Mouse (Mus musculus) intestine, postnatal 0 days (tissue): ENCODE data around the gene Fez2. TPM values are rescaled to one million over a fixed set of nuclear protein-coding genes. Genes with fewer than 3 reads are reported as not detected.

ENCODE experiments used
- ATAC-seq: fragments of 200-750 bp; cut with Nextera tagmentation; 2 replicates; pipeline ENCODE4 v1.8.0; 2017; ENCODE audit warnings: mild to moderate bottlenecking, moderate TSS enrichment, moderate library complexity
- H3K27ac ChIP-seq: fragments of 300-500 bp; sonication (generic); 2 replicates; pipeline ENCODE4 v1.5.1; 2014; ENCODE audit warnings: mild to moderate bottlenecking, low read depth, low read length, moderate library complexity
- H3K27me3 ChIP-seq: fragments of 300-500 bp; sonication (generic); replicated peaks from 2 replicates; pipeline ENCODE4 v1.6.1; 2014; ENCODE audit warnings: low read length, mixed read lengths; ENCODE audit not compliant: control insufficient read depth, insufficient read depth
- H3K36me3 ChIP-seq: fragments of 300-500 bp; sonication (generic); 2 replicates; pipeline ENCODE4 v1.6.1; 2014; ENCODE audit warnings: mild to moderate bottlenecking, moderate library complexity; ENCODE audit not compliant: control insufficient read depth, insufficient read depth
- H3K4me1 ChIP-seq: fragments of 300-500 bp; sonication (generic); replicated peaks from 2 replicates; pipeline ENCODE4 v1.6.1; 2014; ENCODE audit warnings: antibody characterized with exemption, low read length, mixed read lengths; ENCODE audit not compliant: control insufficient read depth, insufficient read depth
- H3K4me2 ChIP-seq: fragments of 300-500 bp; sonication (generic); replicated peaks from 2 replicates; pipeline ENCODE4 v1.6.1; 2014; ENCODE audit warnings: low read depth, mild to moderate bottlenecking, moderate library complexity
- H3K4me3 ChIP-seq: fragments of 300-500 bp; sonication (generic); 2 replicates; pipeline ENCODE4 v1.5.1; 2014; ENCODE audit warnings: low read depth, low read length
- H3K9ac ChIP-seq: fragments of 300-500 bp; sonication (generic); 2 replicates; pipeline ENCODE4 v1.6.1; 2014; ENCODE audit warnings: mild to moderate bottlenecking, low read depth, low read length
- H3K9me3 ChIP-seq: fragments of 300-500 bp; sonication (generic); 2 replicates; pipeline ENCODE4 v1.6.1; 2016; ENCODE audit warnings: mixed run types; ENCODE audit not compliant: control insufficient read depth
- CTCF ChIP-seq: sonication (generic); IDR thresholded peaks from 2 replicates; pipeline ENCODE4 v1.5.1; 2016; ENCODE audit warnings: low read depth, mild to moderate bottlenecking, control low read depth, antibody characterized with exemption, moderate library complexity
- WGBS: fragments of 180-500 bp; shearing (Covaris S2); extraction: QIAGEN DNeasy Blood & Tissue Kit; methylation state at CpG from one replicate; pipeline ENCODE4 v1.1.7; 2014; 5-methylcytosine and 5-hydroxymethylcytosine counted together
- polyA plus RNA-seq: library from polyadenylated mRNA; unstranded; fragments of >200 nt; fragmentation: Nextera tagmentation; extraction: Ambion mirVana; gene quantifications from 2 replicates; pipeline ENCODE4 v1.2.1, GENCODE M21; 2015

Fez2 gene
- polyA plus RNA-seq, 1 experiment from 2014 or later: 59.4 TPM

DNA sequence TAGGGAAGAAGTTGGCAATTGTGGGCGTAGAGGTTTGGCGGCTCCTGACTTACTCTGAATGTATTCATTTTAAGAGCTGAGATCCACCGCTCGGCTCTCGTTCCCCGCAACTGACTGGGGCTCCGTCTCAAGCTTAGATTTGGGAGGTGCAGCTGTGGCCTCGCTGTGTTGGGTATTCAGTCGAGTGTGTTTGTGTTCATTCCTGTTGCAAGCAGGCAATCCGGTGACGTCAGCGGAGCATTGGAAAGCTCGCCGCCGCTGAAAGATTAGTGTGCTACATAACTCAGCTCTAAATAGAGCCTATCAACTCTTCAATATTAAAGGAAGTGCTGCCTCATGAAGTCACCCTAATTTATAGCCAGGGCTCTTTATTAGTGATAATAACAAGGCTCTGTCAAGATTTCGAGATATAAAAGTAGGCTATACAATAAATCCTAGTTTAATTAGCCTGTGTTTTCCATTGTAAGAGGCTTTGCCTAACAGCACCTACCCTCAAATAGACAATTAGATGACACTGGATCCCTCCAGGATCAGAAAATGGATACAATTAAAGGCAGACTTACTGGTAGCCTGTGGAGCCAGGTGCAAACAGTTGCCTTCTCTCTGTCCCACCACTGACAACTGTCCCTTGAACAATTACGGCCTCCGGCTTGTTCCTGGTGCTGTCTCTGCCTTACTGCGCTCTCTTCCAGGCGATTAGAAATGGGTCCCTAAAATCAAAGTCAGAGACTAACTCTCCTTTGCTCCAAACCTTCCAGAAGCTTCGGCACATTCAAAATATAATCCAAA lies 36.4 kb upstream of the Fez2 start:
- H3K9ac ChIP-seq: no peak overlapping the region
- no peaks in the 10 kb centered on the region for H3K4me1 ChIP-seq
- WGBS: 84% methylated on average over 21 of the region's 21 CpGs
- H3K4me3 ChIP-seq: no peak overlapping the region
- H3K27ac ChIP-seq: no peak overlapping the region
- H3K36me3 ChIP-seq: no peaks in the 10 kb centered on the region
- ATAC-seq: no peak
- TF ChIP-seq CTCF: no peak
- no peak overlapping the region for H3K4me2 ChIP-seq
- H3K9me3 ChIP-seq: no peaks in the 10 kb centered on the region
- no peaks in the 10 kb centered on the region for H3K27me3 ChIP-seq

- Histone ChIP-seq H3K9ac (no peak overlapping the region), H3K9me3 (no peaks in the 10 kb centered on the region), H3K27ac (no peak overlapping the region), H3K36me3 (no peaks in the 10 kb centered on the region), H3K4me2 (no peak overlapping the region), H3K4me1 (no peaks in the 10 kb centered on the region), H3K27me3 (no peaks in the 10 kb centered on the region), H3K4me3 (no peak overlapping the region)
- TF ChIP-seq CTCF: no peak
- ATAC-seq: no peak
- WGBS: 92% methylated on average over 5 of the region's 5 CpGs
These were observed 35.6 kb upstream of the Fez2 start for GRCm38 (mm10) chr17:78453529-78453928.

- no peak for TF ChIP-seq CTCF
- H3K4me2 ChIP-seq: no peak overlapping the region
These were observed 33.9 kb upstream of the Fez2 start for GRCm38 (mm10) chr17:78451886-78452285.

DNA sequence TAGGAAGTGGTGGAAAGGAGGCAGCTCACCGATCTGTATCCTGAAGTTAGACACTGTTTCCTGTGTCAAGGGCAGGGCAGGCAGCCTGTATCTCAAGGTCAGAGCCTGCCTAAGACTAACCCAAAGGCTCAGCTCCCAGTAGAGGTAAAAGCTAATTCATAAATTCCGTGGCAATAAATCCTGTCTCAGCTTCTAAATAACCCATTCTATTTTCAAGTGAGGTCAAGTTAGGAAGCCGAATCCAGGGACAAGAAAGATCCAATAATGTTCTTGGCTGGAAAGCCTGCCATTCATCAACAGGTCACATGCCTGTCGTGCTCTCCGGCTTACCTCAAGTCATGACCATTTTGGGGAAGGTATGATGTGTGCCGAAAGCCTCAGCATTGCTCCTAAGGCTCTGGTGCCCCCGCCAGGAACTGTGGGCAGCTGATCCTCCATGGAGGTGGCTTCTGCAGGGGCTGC lies 33.4 kb upstream of the Fez2 start:
- peak; percentile 34 for TF ChIP-seq CTCF
- Histone ChIP-seq H3K36me3 (no peaks in the 10 kb centered on the region), H3K9me3 (no peaks in the 10 kb centered on the region), H3K27me3 (no peaks in the 10 kb centered on the region), H3K4me3 (no peak overlapping the region), H3K27ac (no peak overlapping the region), H3K4me1 (no peaks in the 10 kb centered on the region), H3K9ac (no peak overlapping the region), H3K4me2 (no peak overlapping the region)
- 56% methylated on average over 7 of the region's 7 CpGs for WGBS
- ATAC-seq: no peak

More at GRCm38 (mm10) chr17:78451886-78452285, 33.9 kb upstream of the Fez2 start:
- Histone ChIP-seq H3K4me3 (no peak overlapping the region), H3K27ac (no peak overlapping the region), H3K27me3 (no peaks in the 10 kb centered on the region), H3K9ac (no peak overlapping the region), H3K36me3 (no peaks in the 10 kb centered on the region), H3K4me1 (no peaks in the 10 kb centered on the region), H3K9me3 (no peaks in the 10 kb centered on the region)
- 74% methylated on average over 6 of the region's 6 CpGs for WGBS
- no peak for ATAC-seq

- Histone ChIP-seq H3K9me3 (no peaks in the 10 kb centered on the region), H3K36me3 (no peaks in the 10 kb centered on the region), H3K4me2 (no peak overlapping the region), H3K27ac (no peak overlapping the region), H3K9ac (no peak overlapping the region), H3K4me3 (no peak overlapping the region), H3K27me3 (no peaks in the 10 kb centered on the region), H3K4me1 (no peaks in the 10 kb centered on the region)
- ATAC-seq: no peak
- no peak for TF ChIP-seq CTCF
- WGBS: 58% methylated on average over 13 of the region's 13 CpGs
These were observed 31.8 kb upstream of the Fez2 start for GRCm38 (mm10) chr17:78449635-78450197.

GRCm38 (mm10) chr17:78444826-78445225 lies 26.9 kb upstream of the Fez2 start:
- WGBS: 51% methylated on average over 7 of the region's 7 CpGs
- Histone ChIP-seq H3K4me2 (no peak overlapping the region), H3K9ac (no peak overlapping the region), H3K4me1 (no peaks in the 10 kb centered on the region), H3K27me3 (no peaks in the 10 kb centered on the region), H3K9me3 (no peaks in the 10 kb centered on the region), H3K36me3 (no peaks in the 10 kb centered on the region), H3K27ac (no peak overlapping the region), H3K4me3 (no peak overlapping the region)
- TF ChIP-seq CTCF: no peak
- no peak for ATAC-seq
